ENCODE assay signal across 26 mouse cellular contexts in genomic region chr1:91547567-91547966, GRCm38 (mm10). TPM values are rescaled to one million over a fixed set of nuclear protein-coding genes. Genes with fewer than 3 reads are reported as not detected.
DNase-seq lines count a peak whose midpoint lies in the region; ATAC-seq and TF ChIP-seq lines count a peak whose summit lies in the region.
"Had no signal": no experiment of that assay in that cellular context is flagged by ENCODE, and none has a peak within 500 bp of the region (broad histone marks: within the 10 kb centered on the region; RNA-seq: fewer than 3 reads in every experiment).

No protein-coding gene starts in this region.

- DNase-seq in embryo, embryonic 11 days, result peak; percentile 42
- DNase-seq in embryo, embryonic 9.5 days (ENCODE audit: extremely low spot score), result no peak
- peak; percentile 49 for DNase-seq in hindbrain, embryonic 11.5 days (ENCODE audit: low spot score)
- DNase-seq in MN1 (ENCODE audit: low spot score), result no peak
- no peak for DNase-seq in gastrocnemius, adult 2 months
- DNase-seq: adrenal gland, adult 2 months; cerebellum, adult 18-20 months; cerebellum, postnatal 14 days; gastrocnemius, postnatal 25 days; heart, adult 18-20 months; kidney, adult 9 months; kidney, postnatal 25 days; liver; right cerebral cortex, postnatal 14 days had no signal

- TF ChIP-seq EP300 in ES-Bruce4 (IDR thresholded peaks at IDR 0.05; ENCODE audit: insufficient read depth, low read depth, low read length), result no peak

- intact Hi-C loops in gastrocnemius, adult 2 months (cut with DNase I), result no loop called here

- H3K9ac ChIP-seq in hindbrain, embryonic 11.5 days (ENCODE audit: low read depth, low read length), result no peak overlapping the region
- no peak overlapping the region for H3K9ac ChIP-seq in hindbrain, embryonic 13.5 days
- H3K9ac ChIP-seq in ES-Bruce4 (ENCODE audit: low read depth, poor library complexity, severe bottlenecking), result no peak overlapping the region
- H3K9ac ChIP-seq in forebrain, embryonic 16.5 days (replicated peaks; ENCODE audit: low read depth, low read length), result no peak overlapping the region
- H3K9ac ChIP-seq: hindbrain, embryonic 15.5 days; intestine, embryonic 15.5 days had no signal

- TF ChIP-seq CTCF in ES-Bruce4 (IDR thresholded peaks at IDR 0.05; ENCODE audit: low read depth, low read length), result no peak
- no peak for TF ChIP-seq CTCF in gastrocnemius, adult 2 months (IDR thresholded peaks at IDR 0.05)

- no peaks in the 10 kb centered on the region for H3K4me1 ChIP-seq in hindbrain, embryonic 11.5 days (replicated peaks; ENCODE audit: control insufficient read depth, insufficient read depth, low read length)
- H3K4me1 ChIP-seq in hindbrain, embryonic 13.5 days (replicated peaks), result peaks cover 14% of the 10 kb centered on the region
- peaks cover 1% of the 10 kb centered on the region for H3K4me1 ChIP-seq in ES-Bruce4 (ENCODE audit: control insufficient read depth, insufficient read depth, low read length)
- peaks cover 5% of the 10 kb centered on the region; the same call in 1 of the 2 replicates for H3K4me1 ChIP-seq in forebrain, embryonic 16.5 days (replicated peaks; ENCODE audit: control insufficient read depth, insufficient read depth, low read length)
- H3K4me1 ChIP-seq: embryonic facial prominence, embryonic 10.5 days; intestine, embryonic 15.5 days; limb, embryonic 10.5 days had no signal

- H3K27me3 ChIP-seq in hindbrain, embryonic 11.5 days (ENCODE audit: control insufficient read depth, insufficient read depth, low read length), result no peaks in the 10 kb centered on the region
- no peaks in the 10 kb centered on the region for H3K27me3 ChIP-seq in hindbrain, embryonic 13.5 days
- H3K27me3 ChIP-seq in ES-Bruce4 (ENCODE audit: control insufficient read depth, insufficient read depth, low read length, poor library complexity, severe bottlenecking), result no peaks in the 10 kb centered on the region
- H3K27me3 ChIP-seq in forebrain, embryonic 16.5 days (replicated peaks; ENCODE audit: control insufficient read depth, insufficient read depth, low read length), result no peaks in the 10 kb centered on the region
- H3K27me3 ChIP-seq: hindbrain, embryonic 15.5 days; intestine, embryonic 15.5 days; Patski had no signal

- TF ChIP-seq POLR2A in ES-Bruce4 (IDR thresholded peaks at IDR 0.05; ENCODE audit: insufficient read depth, low read length), result no peak

- no peak overlapping the region for H3K4me3 ChIP-seq in hindbrain, embryonic 11.5 days (ENCODE audit: low read depth, low read length)
- H3K4me3 ChIP-seq in hindbrain, embryonic 13.5 days, result no peak overlapping the region
- no peak overlapping the region for H3K4me3 ChIP-seq in ES-Bruce4 (ENCODE audit: low read depth, low read length)
- H3K4me3 ChIP-seq in forebrain, embryonic 16.5 days (replicated peaks; ENCODE audit: low read length), result no peak overlapping the region
- no peak overlapping the region for H3K4me3 ChIP-seq in gastrocnemius, adult 2 months
- H3K4me3 ChIP-seq: embryonic facial prominence, embryonic 10.5 days; hindbrain, embryonic 15.5 days; intestine, embryonic 15.5 days; layer of hippocampus, adult 2 months; limb, embryonic 10.5 days had no signal

- 50% methylated on average over 5 of the region's 5 CpGs for WGBS in hindbrain, embryonic 11.5 days
- 35% methylated on average over 5 of the region's 5 CpGs for WGBS in hindbrain, embryonic 13.5 days
- WGBS in forebrain, embryonic 16.5 days, result 35% methylated on average over 5 of the region's 5 CpGs

- no peak overlapping the region for H3K27ac ChIP-seq in hindbrain, embryonic 11.5 days (ENCODE audit: low read depth, low read length)
- no peak overlapping the region for H3K27ac ChIP-seq in hindbrain, embryonic 13.5 days
- H3K27ac ChIP-seq in ES-Bruce4 (ENCODE audit: insufficient read depth, low read length), result peak overlapping the region; percentile 7; the same call in 1 of the 2 replicates
- no peak overlapping the region for H3K27ac ChIP-seq in forebrain, embryonic 16.5 days (ENCODE audit: low read length)
- H3K27ac ChIP-seq in gastrocnemius, adult 2 months, result no peak overlapping the region
- H3K27ac ChIP-seq: embryonic facial prominence, embryonic 10.5 days; hindbrain, embryonic 15.5 days; intestine, embryonic 15.5 days; layer of hippocampus, adult 2 months; limb, embryonic 10.5 days; macrophage; stomach, postnatal 0 days had no signal

- no peaks in the 10 kb centered on the region for H3K9me3 ChIP-seq in hindbrain, embryonic 11.5 days (ENCODE audit: control insufficient read depth, low read length)
- H3K9me3 ChIP-seq in hindbrain, embryonic 13.5 days, result no peaks in the 10 kb centered on the region
- H3K9me3 ChIP-seq in ES-Bruce4 (replicated peaks; ENCODE audit: control insufficient read depth, insufficient read depth, low read length, poor library complexity, severe bottlenecking), result no peaks in the 10 kb centered on the region
- no peaks in the 10 kb centered on the region for H3K9me3 ChIP-seq in forebrain, embryonic 16.5 days (ENCODE audit: control insufficient read depth, low read length)
- H3K9me3 ChIP-seq: embryonic facial prominence, embryonic 10.5 days; hindbrain, embryonic 15.5 days; intestine, embryonic 15.5 days; limb, embryonic 10.5 days had no signal

- H3K36me3 ChIP-seq in hindbrain, embryonic 11.5 days (ENCODE audit: control insufficient read depth, insufficient read depth, low read length), result 0 out of 2 replicates have a peak, but pooled peaks cover 2% of the 10 kb centered on the region
- peaks cover 54% of the 10 kb centered on the region for H3K36me3 ChIP-seq in hindbrain, embryonic 13.5 days
- H3K36me3 ChIP-seq in ES-Bruce4 (ENCODE audit: control insufficient read depth, insufficient read depth, low read length, poor library complexity, severe bottlenecking), result no peaks in the 10 kb centered on the region
- peaks cover 3% of the 10 kb centered on the region; the same call in 1 of the 2 replicates for H3K36me3 ChIP-seq in forebrain, embryonic 16.5 days (ENCODE audit: control insufficient read depth, insufficient read depth)

- no peak overlapping the region for H3K4me2 ChIP-seq in hindbrain, embryonic 11.5 days (replicated peaks; ENCODE audit: low read depth, low read length)
- H3K4me2 ChIP-seq in hindbrain, embryonic 13.5 days, result no peak overlapping the region
- no peak overlapping the region for H3K4me2 ChIP-seq in forebrain, embryonic 16.5 days (ENCODE audit: low read length)
- H3K4me2 ChIP-seq: hindbrain, embryonic 15.5 days; intestine, embryonic 15.5 days had no signal

- ATAC-seq in hindbrain, embryonic 11.5 days (ENCODE audit: low FRiP score), result peak; percentile 66; the same call in 1 of the 2 replicates
- ATAC-seq in hindbrain, embryonic 13.5 days (ENCODE audit: low FRiP score), result no peak
- ATAC-seq in forebrain, embryonic 16.5 days, result peak; percentile 36; the same call in 1 of the 2 replicates
- ATAC-seq: intestine, embryonic 15.5 days; lung, postnatal 0 days; Patski had no signal

RNA-seq across cellular contexts. Expression of gene Asb1, which starts 7.2 kb away (rescaled TPM):
- polyA plus RNA-seq in hindbrain, embryonic 11.5 days (2014; fragmentation: Nextera tagmentation; extraction: Ambion mirVana), result 10.1 and 11.9 TPM in 2 replicates
- polyA plus RNA-seq in hindbrain, embryonic 13.5 days (2015; fragmentation: Nextera tagmentation; extraction: Ambion mirVana), result 10.1 and 10.9 TPM in 2 replicates
- polyA plus RNA-seq in ES-Bruce4 (2011; ENCODE audit: insufficient read depth, insufficient read length, low read depth, missing spikeins), result 9.5 and 10.6 TPM in 2 replicates
- 13.7 and 14.1 TPM in 2 replicates for polyA plus RNA-seq in forebrain, embryonic 16.5 days (2015; fragmentation: Nextera tagmentation; extraction: Ambion mirVana)
- 10 to 100 TPM; 13.9 to 16.6 TPM for total RNA-seq in gastrocnemius, adult 2 months (2021)

RNA-seq across cellular contexts. Expression of gene Traf3ip1, which starts 53.1 kb away (rescaled TPM):
- polyA plus RNA-seq in hindbrain, embryonic 11.5 days (2014; fragmentation: Nextera tagmentation; extraction: Ambion mirVana), result 7.3 and 7.7 TPM in 2 replicates
- polyA plus RNA-seq in hindbrain, embryonic 13.5 days (2015; fragmentation: Nextera tagmentation; extraction: Ambion mirVana), result 9.4 and 10.6 TPM in 2 replicates
- 12.1 and 15.7 TPM in 2 replicates for polyA plus RNA-seq in ES-Bruce4 (2011; ENCODE audit: insufficient read depth, insufficient read length, low read depth, missing spikeins)
- 10.9 and 13.2 TPM in 2 replicates for polyA plus RNA-seq in forebrain, embryonic 16.5 days (2015; fragmentation: Nextera tagmentation; extraction: Ambion mirVana)
- total RNA-seq in gastrocnemius, adult 2 months (2021), result 1 to 10 TPM; 3.3 to 4.1 TPM

Comparison
In these comparisons a context has a peak if more than half of its experiments do, and no peak if none do; other contexts are left out.
1. DNase-seq: peak in embryo, embryonic 11 days (single experiment) and hindbrain, embryonic 11.5 days (single experiment); none in embryo, embryonic 9.5 days (single experiment), MN1 (single experiment) and gastrocnemius, adult 2 months (single experiment).